Mouse (Mus musculus) liver, embryonic 14.5 days (tissue): ENCODE measurements around the gene Ccl5. TPM values are rescaled to one million over a fixed set of nuclear protein-coding genes. Genes with fewer than 3 reads are reported as not detected.

Source experiments
- ATAC-seq: fragments of 200-750 bp; cut with Nextera tagmentation; 2 replicates; pipeline ENCODE4 v1.8.0; 2017; ENCODE audit warnings: moderate number of reproducible peaks, mild to moderate bottlenecking, moderate library complexity; ENCODE audit not compliant: insufficient read depth
- DNase-seq, 3 experiments: peaks; one replicate each; pipeline ENCODE4 v3.0.0-alpha.2; 2012 to 2013; ENCODE audit warnings: low read depth in 3 of 3, low spot score in 3 of 3
- H3K27ac ChIP-seq: fragments of 300-500 bp; sonication (generic); 2 replicates; pipeline ENCODE4 v1.5.1; 2014; ENCODE audit warnings: moderate library complexity, mild to moderate bottlenecking, control low read depth, inconsistent platforms
- H3K27me3 ChIP-seq: fragments of 300-500 bp; sonication (generic); 2 replicates; pipeline ENCODE4 v1.6.1; 2014; ENCODE audit warnings: mild to moderate bottlenecking, low read length, moderate library complexity; ENCODE audit not compliant: control insufficient read depth, insufficient read depth
- H3K36me3 ChIP-seq: fragments of 300-500 bp; sonication (generic); replicated peaks from 2 replicates; pipeline ENCODE4 v1.6.1; 2014; ENCODE audit warnings: low read depth; ENCODE audit not compliant: control insufficient read depth, insufficient read depth
- H3K4me1 ChIP-seq, 2 experiments: fragments of 200-500 bp in 1 of 2; fragments of 300-500 bp in 1 of 2; sonication (generic) in 1 of 2; replicated peaks; 2 replicates each; pipeline ENCODE4 v1.6.1; 2012 to 2014; ENCODE audit warnings: antibody characterized with exemption in 1 of 2, inconsistent platforms in 1 of 2, low read length in 1 of 2; ENCODE audit not compliant: control insufficient read depth in 2 of 2, insufficient read depth in 2 of 2
- H3K4me2 ChIP-seq: fragments of 300-500 bp; sonication (generic); 2 replicates; pipeline ENCODE4 v1.6.1; 2014; ENCODE audit warnings: low read depth, mild to moderate bottlenecking, control low read depth, moderate library complexity
- H3K4me3 ChIP-seq, 2 experiments: fragments of 200-500 bp in 1 of 2; fragments of 300-500 bp in 1 of 2; sonication (generic) in 1 of 2; 2 replicates each; pipeline ENCODE4 v1.5.1; 2012 to 2014; ENCODE audit warnings: low read depth in 2 of 2, low read length in 2 of 2, mild to moderate bottlenecking in 2 of 2, control low read depth in 1 of 2, inconsistent platforms in 1 of 2, moderate library complexity in 1 of 2; ENCODE audit not compliant: insufficient read depth in 1 of 2
- H3K9ac ChIP-seq: fragments of 300-500 bp; sonication (generic); replicated peaks from 2 replicates; pipeline ENCODE4 v1.6.1; 2014; ENCODE audit warnings: mild to moderate bottlenecking, control low read depth, moderate library complexity
- H3K9me3 ChIP-seq: fragments of 300-500 bp; sonication (generic); 2 replicates; pipeline ENCODE4 v1.6.1; 2016; ENCODE audit warnings: low read length, mixed read lengths; ENCODE audit not compliant: control insufficient read depth
- CTCF ChIP-seq: IDR thresholded peaks from 2 replicates; pipeline ENCODE4 v1.5.1; 2016; ENCODE audit warnings: antibody characterized with exemption, low read depth, control low read depth
- EP300 ChIP-seq: IDR thresholded peaks from 2 replicates; pipeline ENCODE4 v1.6.1; 2016; ENCODE audit warnings: antibody characterized with exemption, low read depth
- WGBS: fragments of 180-500 bp; shearing (Covaris S2); extraction: QIAGEN DNeasy Blood & Tissue Kit; methylation state at CpG from one replicate; pipeline ENCODE4 v1.1.7; 2014; ENCODE audit not compliant: insufficient replicate concordance; 5-methylcytosine and 5-hydroxymethylcytosine counted together
- polyA plus RNA-seq, 2 experiments: library from polyadenylated mRNA; depleted of rRNA in 1 of 2; stranded (reverse) in 1 of 2; unstranded in 1 of 2; fragments of >200 nt; fragmentation: Nextera tagmentation in 1 of 2; extraction: Ambion mirVana in 1 of 2; gene quantifications; 2 replicates each; pipeline versions ENCODE4 v1.2.1 to v1.2.3; 2012 to 2014

Ccl5 gene
- polyA plus RNA-seq, 2 experiments = 0.39 to 0.95 TPM

GRCm38 (mm10) chr11:83518371-83518770 is 11.9 kb downstream of the Ccl5 start:
- Histone ChIP-seq H3K4me2 (no peak overlapping the region), H3K4me3 (no peak overlapping the region), H3K9ac (no peak overlapping the region), H3K9me3 (no peaks in the 10 kb centered on the region), H3K4me1 (no peaks in the 10 kb centered on the region), H3K27ac (no peak overlapping the region), H3K27me3 (no peaks in the 10 kb centered on the region), H3K36me3 (no peaks in the 10 kb centered on the region)
- TF ChIP-seq EP300 = no peak
- no peak for TF ChIP-seq CTCF
- 51% methylated on average over 6 of the region's 6 CpGs for WGBS
- ATAC-seq (no peak), DNase-seq (no peak)

GRCm38 (mm10) chr11:83517153-83517552 is 13.2 kb downstream of the Ccl5 start:
- H3K36me3 ChIP-seq = no peaks in the 10 kb centered on the region
- TF ChIP-seq CTCF (no peak), EP300 (no peak)
- ATAC-seq = no peak
- no peaks in the 10 kb centered on the region for H3K9me3 ChIP-seq
- H3K27me3 ChIP-seq = no peaks in the 10 kb centered on the region
- no peak overlapping the region for H3K9ac ChIP-seq
- no peak overlapping the region for H3K4me2 ChIP-seq
- no peak for DNase-seq
- H3K4me1 ChIP-seq = no peaks in the 10 kb centered on the region
- no peak overlapping the region for H3K4me3 ChIP-seq
- no peak overlapping the region for H3K27ac ChIP-seq

GRCm38 (mm10) chr11:83509521-83509920 is 20.8 kb downstream of the Ccl5 start:
- Histone ChIP-seq H3K4me2 (no peak overlapping the region), H3K27me3 (no peaks in the 10 kb centered on the region), H3K27ac (no peak overlapping the region), H3K9ac (no peak overlapping the region), H3K9me3 (no peaks in the 10 kb centered on the region), H3K4me1 (no peaks in the 10 kb centered on the region), H3K4me3 (no peak overlapping the region), H3K36me3 (peaks cover 12% of the 10 kb centered on the region)
- TF ChIP-seq EP300 (no peak), CTCF (no peak)
- no peak for ATAC-seq
- DNase-seq = no peak

GRCm38 (mm10) chr11:83504308-83504707 is 26.0 kb downstream of the Ccl5 start:
- Histone ChIP-seq H3K4me1 (no peaks in the 10 kb centered on the region), H3K9me3 (no peaks in the 10 kb centered on the region), H3K4me2 (no peak overlapping the region), H3K27me3 (no peaks in the 10 kb centered on the region), H3K27ac (no peak overlapping the region), H3K9ac (no peak overlapping the region), H3K4me3 (no peak overlapping the region), H3K36me3 (peaks cover 47% of the 10 kb centered on the region)
- WGBS = 87% methylated on average over 5 of the region's 5 CpGs
- no peak for ATAC-seq
- TF ChIP-seq CTCF = no peak
- no peak for TF ChIP-seq EP300
- no peak for DNase-seq

- H3K4me2 ChIP-seq = no peak overlapping the region
- H3K4me1 ChIP-seq = no peaks in the 10 kb centered on the region
- no peak overlapping the region for H3K27ac ChIP-seq
- peaks cover 28% of the 10 kb centered on the region for H3K36me3 ChIP-seq
- H3K27me3 ChIP-seq = no peaks in the 10 kb centered on the region
- H3K9ac ChIP-seq = no peak overlapping the region
- no peak for DNase-seq
- TF ChIP-seq EP300 = no peak
- no peak for TF ChIP-seq CTCF
- H3K9me3 ChIP-seq = no peaks in the 10 kb centered on the region
- no peak overlapping the region for H3K4me3 ChIP-seq
- ATAC-seq = no peak
- 83% methylated on average over 2 of the region's 2 CpGs for WGBS
Observed at GRCm38 (mm10) chr11:83495571-83495970, 34.7 kb downstream of the Ccl5 start.

GRCm38 (mm10) chr11:83491488-83491887 is 38.8 kb downstream of the Ccl5 start:
- no peak for TF ChIP-seq EP300
- TF ChIP-seq CTCF = peak; percentile 22; the same call in 1 of the 2 replicates
- ATAC-seq (no peak), DNase-seq (no peak)
- 73% methylated on average over 4 of the region's 4 CpGs for WGBS
- H3K9ac ChIP-seq = no peak overlapping the region
- H3K36me3 ChIP-seq = peaks cover 32% of the 10 kb centered on the region
- no peaks in the 10 kb centered on the region for H3K9me3 ChIP-seq
- no peaks in the 10 kb centered on the region for H3K27me3 ChIP-seq
- H3K4me3 ChIP-seq = no peak overlapping the region
- H3K27ac ChIP-seq = no peak overlapping the region
- no peaks in the 10 kb centered on the region for H3K4me1 ChIP-seq
- no peak overlapping the region for H3K4me2 ChIP-seq

Other genes starting within 250 kb of the Ccl5 start
- 11.4 and 15.4 TPM in 2 replicates for gene Slfn14, start 243.8 kb downstream of the Ccl5 start, polyA plus RNA-seq (2012; rRNA removed)
- gene Slfn14, start 243.8 kb downstream of the Ccl5 start, polyA plus RNA-seq (2014; fragmentation: Nextera tagmentation; extraction: Ambion mirVana) = 29.3 and 30.4 TPM in 2 replicates
- gene Ap2b1, start 231.5 kb downstream of the Ccl5 start, polyA plus RNA-seq (2012; rRNA removed) = 10.5 and 11.7 TPM in 2 replicates
- 20.9 and 22.3 TPM in 2 replicates for gene Ap2b1, start 231.5 kb downstream of the Ccl5 start, polyA plus RNA-seq (2014; fragmentation: Nextera tagmentation; extraction: Ambion mirVana)
- 3.1 and 3.4 TPM in 2 replicates for gene Pex12, start 227.9 kb downstream of the Ccl5 start, polyA plus RNA-seq (2012; rRNA removed)
- 4.2 and 4.8 TPM in 2 replicates for gene Pex12, start 227.9 kb downstream of the Ccl5 start, polyA plus RNA-seq (2014; fragmentation: Nextera tagmentation; extraction: Ambion mirVana)
- gene Rasl10b, start 121.4 kb downstream of the Ccl5 start, polyA plus RNA-seq (2012; rRNA removed) = 0.31 and 0.35 TPM in 2 replicates
- 0.06 and 0.13 TPM in 2 replicates for gene Rasl10b, start 121.4 kb downstream of the Ccl5 start, polyA plus RNA-seq (2014; fragmentation: Nextera tagmentation; extraction: Ambion mirVana)
- not detected in 2 replicates for gene Gas2l2, start 101.1 kb downstream of the Ccl5 start, polyA plus RNA-seq (2012; rRNA removed)
- gene Gas2l2, start 101.1 kb downstream of the Ccl5 start, polyA plus RNA-seq (2014; fragmentation: Nextera tagmentation; extraction: Ambion mirVana) = not detected in 2 replicates
- gene 1700020L24Rik, start 92.8 kb downstream of the Ccl5 start, polyA plus RNA-seq (2012; rRNA removed) = 2.1 and 2.8 TPM in 2 replicates
- 1.6 and 1.9 TPM in 2 replicates for gene 1700020L24Rik, start 92.8 kb downstream of the Ccl5 start, polyA plus RNA-seq (2014; fragmentation: Nextera tagmentation; extraction: Ambion mirVana)
- 0.31 and 0.34 TPM in 2 replicates for gene Mmp28, start 67.4 kb downstream of the Ccl5 start, polyA plus RNA-seq (2012; rRNA removed)
- gene Mmp28, start 67.4 kb downstream of the Ccl5 start, polyA plus RNA-seq (2014; fragmentation: Nextera tagmentation; extraction: Ambion mirVana) = 0.10 and 0.24 TPM in 2 replicates
- gene Taf15, start 57.4 kb downstream of the Ccl5 start, polyA plus RNA-seq (2012; rRNA removed) = 18.4 and 43.1 TPM in 2 replicates
- 1.9 and 2.2 TPM in 2 replicates for gene Taf15, start 57.4 kb downstream of the Ccl5 start, polyA plus RNA-seq (2014; fragmentation: Nextera tagmentation; extraction: Ambion mirVana)
- gene Heatr9, start 8.3 kb downstream of the Ccl5 start, polyA plus RNA-seq (2012; rRNA removed) = not detected in 2 replicates
- not detected in 2 replicates for gene Heatr9, start 8.3 kb downstream of the Ccl5 start, polyA plus RNA-seq (2014; fragmentation: Nextera tagmentation; extraction: Ambion mirVana)
- gene Ccl9, start 48.1 kb upstream of the Ccl5 start, polyA plus RNA-seq (2012; rRNA removed) = 5.7 and 9.7 TPM in 2 replicates
- 33.4 and 35.5 TPM in 2 replicates for gene Ccl9, start 48.1 kb upstream of the Ccl5 start, polyA plus RNA-seq (2014; fragmentation: Nextera tagmentation; extraction: Ambion mirVana)
- gene Ccl6, start 62.6 kb upstream of the Ccl5 start, polyA plus RNA-seq (2012; rRNA removed) = 2.4 and 2.6 TPM in 2 replicates
- gene Ccl6, start 62.6 kb upstream of the Ccl5 start, polyA plus RNA-seq (2014; fragmentation: Nextera tagmentation; extraction: Ambion mirVana) = 9.2 and 12.7 TPM in 2 replicates
- not detected in 2 replicates for gene Rpl9-ps1, start 115.1 kb upstream of the Ccl5 start, polyA plus RNA-seq (2012; rRNA removed)
- not detected in 2 replicates for gene Rpl9-ps1, start 115.1 kb upstream of the Ccl5 start, polyA plus RNA-seq (2014; fragmentation: Nextera tagmentation; extraction: Ambion mirVana)
- gene Ccl3, start 118.8 kb upstream of the Ccl5 start, polyA plus RNA-seq (2012; rRNA removed) = 0.83 and 1.2 TPM in 2 replicates
- gene Ccl3, start 118.8 kb upstream of the Ccl5 start, polyA plus RNA-seq (2014; fragmentation: Nextera tagmentation; extraction: Ambion mirVana) = 1.1 TPM in 2 replicates
- gene Ccl4, start 132.1 kb upstream of the Ccl5 start, polyA plus RNA-seq (2012; rRNA removed) = 0.31 and 0.45 TPM in 2 replicates
- gene Ccl4, start 132.1 kb upstream of the Ccl5 start, polyA plus RNA-seq (2014; fragmentation: Nextera tagmentation; extraction: Ambion mirVana) = 0.30 and 0.84 TPM in 2 replicates
- gene Wfdc17, start 173.5 kb upstream of the Ccl5 start, polyA plus RNA-seq (2012; rRNA removed) = 7.4 and 7.9 TPM in 2 replicates
- gene Wfdc17, start 173.5 kb upstream of the Ccl5 start, polyA plus RNA-seq (2014; fragmentation: Nextera tagmentation; extraction: Ambion mirVana) = 15.6 and 21.7 TPM in 2 replicates
- gene Wfdc18, start 178.5 kb upstream of the Ccl5 start, polyA plus RNA-seq (2012; rRNA removed) = not detected in 2 replicates
- gene Wfdc18, start 178.5 kb upstream of the Ccl5 start, polyA plus RNA-seq (2014; fragmentation: Nextera tagmentation; extraction: Ambion mirVana) = not detected in 2 replicates
- gene Wfdc21, start 216.4 kb upstream of the Ccl5 start, polyA plus RNA-seq (2012; rRNA removed) = 4.9 and 6.5 TPM in 2 replicates
- gene Wfdc21, start 216.4 kb upstream of the Ccl5 start, polyA plus RNA-seq (2014; fragmentation: Nextera tagmentation; extraction: Ambion mirVana) = 12.4 and 22.8 TPM in 2 replicates
- gene Heatr6, start 223.2 kb upstream of the Ccl5 start, polyA plus RNA-seq (2012; rRNA removed) = 3.6 and 3.8 TPM in 2 replicates
- gene Heatr6, start 223.2 kb upstream of the Ccl5 start, polyA plus RNA-seq (2014; fragmentation: Nextera tagmentation; extraction: Ambion mirVana) = 5.6 and 6.0 TPM in 2 replicates